Mouse (Mus musculus): ENCODE measurements around the gene Tmem235.
"Not testable (repeated sequence)": the region's sequence is repeated elsewhere in the genome, so short reads cannot be mapped to it uniquely, and the experiment has no call there.

Tmem235 gene

DNA sequence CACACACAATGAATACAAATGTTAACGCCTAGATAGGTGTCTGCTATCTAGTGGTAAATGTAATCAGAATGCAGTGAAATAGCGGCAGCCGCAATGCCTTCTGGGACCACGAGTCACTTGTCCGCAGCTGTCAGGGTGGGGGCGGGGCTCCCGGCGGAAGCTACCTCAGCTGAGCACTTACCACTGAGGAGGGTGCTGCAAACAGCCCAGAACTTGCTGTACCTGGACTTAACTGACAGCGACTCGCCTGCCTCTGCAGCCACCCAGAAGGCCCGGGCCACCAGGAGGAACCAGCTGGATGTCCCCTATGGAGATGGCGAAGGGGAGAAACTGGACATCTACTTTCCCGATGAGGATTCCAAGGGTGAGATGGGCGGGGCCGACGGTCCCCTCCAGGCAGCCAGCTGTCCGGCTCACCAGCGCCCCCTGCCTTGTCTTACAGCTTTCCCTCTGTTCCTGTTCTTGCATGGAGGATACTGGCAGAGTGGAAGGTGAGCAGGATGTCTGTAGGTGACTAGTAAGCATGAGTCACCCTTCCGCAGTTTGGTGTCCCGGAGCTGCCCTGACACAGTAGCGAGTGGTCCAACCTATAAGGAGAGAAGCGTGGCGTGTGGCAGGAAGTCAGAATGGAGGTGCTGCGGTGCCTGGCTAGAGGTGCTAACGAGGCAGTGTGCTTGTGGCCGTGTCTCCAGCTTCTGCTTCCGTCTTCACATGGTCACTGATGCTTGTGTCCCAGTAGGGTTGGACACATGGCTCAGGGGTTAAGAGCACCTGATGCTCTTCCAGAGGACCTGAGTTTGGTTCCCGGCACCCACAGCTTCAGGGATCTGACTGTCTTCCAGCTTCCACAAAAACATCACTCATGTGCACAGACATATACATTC lies 28.2 kb upstream of the Tmem235 start:
- peak; percentile 95 for DNase-seq

DNA sequence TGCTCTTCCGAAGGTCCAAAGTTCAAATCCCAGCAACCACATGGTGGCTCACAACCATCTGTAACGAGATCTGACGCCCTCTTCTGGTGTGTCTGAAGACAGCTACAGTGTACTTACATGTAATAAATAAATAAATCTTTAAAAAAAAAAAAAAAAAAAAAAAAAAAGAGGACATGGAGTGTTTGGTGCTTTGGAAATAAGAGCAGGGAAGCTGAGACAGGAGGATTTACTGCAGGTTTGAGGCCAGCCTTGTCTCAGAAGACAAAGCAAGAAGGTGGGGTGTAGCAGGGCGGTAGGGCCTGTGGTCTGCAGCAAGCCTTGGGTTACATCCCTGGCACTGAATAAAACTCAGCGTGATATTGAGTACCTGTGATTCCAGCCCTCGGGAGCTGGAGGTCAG lies 27.0 kb upstream of the Tmem235 start:
- DNase-seq = not testable (repeated sequence)

DNA sequence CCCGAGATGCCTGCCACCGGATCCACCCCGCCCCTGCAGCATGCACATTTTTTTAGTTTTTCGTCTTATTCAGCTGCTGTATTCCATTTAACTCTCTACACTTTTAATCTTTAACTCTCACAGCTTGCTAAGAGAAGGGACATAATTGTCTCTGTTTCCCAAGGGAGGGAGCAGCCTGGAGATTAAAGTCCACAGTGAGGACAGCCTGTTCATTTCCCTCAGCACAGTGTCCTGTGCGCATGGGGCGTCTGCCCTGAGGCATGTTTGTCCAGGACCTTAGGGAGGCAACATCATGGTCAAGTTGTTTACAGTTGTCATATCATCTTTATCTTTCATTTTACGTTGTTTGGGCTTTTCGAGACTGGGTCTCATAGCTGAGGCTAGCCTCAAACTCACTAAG lies 26.5 kb upstream of the Tmem235 start:
- DNase-seq = no peak

DNA sequence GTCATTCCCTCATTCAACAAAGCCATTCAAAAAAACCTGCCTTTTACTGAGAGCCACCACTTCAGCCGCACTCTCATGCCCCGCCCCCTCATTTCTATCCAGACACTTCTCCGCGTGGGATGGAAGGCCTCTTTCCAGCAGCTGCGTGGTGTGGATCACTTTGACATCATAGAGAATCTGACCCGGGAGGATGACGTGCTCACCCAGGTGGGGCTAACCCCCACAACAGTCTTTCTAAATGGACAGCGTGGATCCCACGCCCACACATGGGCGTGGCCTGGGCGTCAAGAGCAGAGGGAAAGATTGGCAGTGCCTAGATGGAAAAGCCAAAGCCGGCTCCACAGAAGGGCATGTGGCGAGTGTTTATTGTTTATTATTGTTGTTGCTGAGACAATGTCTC lies 24.2 kb upstream of the Tmem235 start:
- no peak for DNase-seq

DNA sequence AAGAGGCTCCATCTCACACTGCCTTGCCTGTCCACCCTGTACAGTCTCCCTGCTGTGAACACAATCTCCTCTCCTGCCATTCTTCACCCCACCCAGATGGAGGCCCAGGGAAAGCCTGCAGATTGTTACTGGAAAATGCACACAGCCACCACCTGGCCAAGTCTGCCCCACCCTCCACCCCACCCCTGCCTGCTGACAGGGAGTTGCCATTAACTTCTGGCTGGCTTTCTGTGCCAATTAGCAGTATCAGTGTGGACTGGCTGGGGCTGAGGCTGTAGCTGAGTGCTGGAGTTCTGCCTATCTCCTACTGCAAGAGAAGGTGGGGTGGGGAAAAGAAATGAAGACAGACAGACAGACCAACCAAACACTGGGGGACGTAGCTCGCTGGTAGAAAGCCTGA lies 22.0 kb upstream of the Tmem235 start:
- DNase-seq = no peak

DNA sequence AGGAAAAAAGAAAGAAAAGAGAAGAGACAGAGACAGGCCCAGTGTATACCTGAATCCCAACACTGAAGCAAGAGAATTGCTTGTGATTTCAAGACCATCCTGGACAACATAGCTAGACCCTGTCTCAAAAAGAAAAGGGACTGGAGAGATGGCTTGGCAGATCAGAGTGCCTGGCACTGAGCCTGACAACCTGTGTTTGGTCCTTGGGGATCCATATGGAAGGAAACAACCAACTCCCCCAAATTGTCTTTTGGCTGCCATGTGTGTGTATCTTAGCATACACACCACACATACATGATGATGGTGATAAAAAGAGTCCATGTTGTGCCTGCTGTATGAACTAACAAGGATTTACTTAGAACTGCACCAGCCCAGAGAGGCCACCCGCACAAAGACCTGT lies 21.5 kb upstream of the Tmem235 start:
- no peak for DNase-seq

DNA sequence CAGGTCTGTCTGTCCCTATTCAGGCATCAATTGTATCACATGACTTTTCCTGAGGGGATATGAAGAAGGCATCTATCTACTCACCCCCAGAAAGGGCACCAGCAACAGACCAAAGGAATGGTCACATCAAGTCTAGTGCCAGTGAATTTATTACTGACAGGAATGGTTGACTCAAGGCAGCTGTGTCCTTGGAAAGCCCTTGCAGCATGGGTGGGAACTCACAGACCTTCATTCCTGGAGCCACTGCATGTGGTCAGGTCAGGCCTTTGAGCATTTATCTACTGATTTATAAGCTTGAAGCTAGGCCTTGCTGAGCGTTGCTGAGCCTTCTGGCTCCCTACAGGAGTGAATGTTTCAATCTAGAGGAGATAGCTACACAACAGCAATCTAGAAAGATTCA lies 19.6 kb upstream of the Tmem235 start:
- no peak for DNase-seq

DNA sequence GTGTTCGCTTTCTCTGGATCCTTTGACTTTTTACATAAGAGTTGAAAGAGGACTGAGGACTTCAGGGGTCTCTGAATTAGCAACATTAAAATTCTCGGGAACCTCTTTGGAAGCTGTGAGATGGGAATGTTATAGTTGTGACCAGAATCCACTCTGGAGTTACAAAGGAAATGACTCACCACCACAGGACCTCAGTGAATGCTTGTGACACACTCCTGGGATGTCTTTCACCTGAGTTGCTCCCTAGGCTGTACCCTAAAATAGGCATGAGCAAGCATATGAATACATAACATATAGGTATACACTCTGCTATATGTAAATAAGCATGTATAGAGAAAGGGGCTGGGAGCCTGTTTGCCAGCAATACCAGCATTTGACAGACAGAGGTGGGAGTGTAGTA lies 17.1 kb upstream of the Tmem235 start:
- DNase-seq = no peak

DNA sequence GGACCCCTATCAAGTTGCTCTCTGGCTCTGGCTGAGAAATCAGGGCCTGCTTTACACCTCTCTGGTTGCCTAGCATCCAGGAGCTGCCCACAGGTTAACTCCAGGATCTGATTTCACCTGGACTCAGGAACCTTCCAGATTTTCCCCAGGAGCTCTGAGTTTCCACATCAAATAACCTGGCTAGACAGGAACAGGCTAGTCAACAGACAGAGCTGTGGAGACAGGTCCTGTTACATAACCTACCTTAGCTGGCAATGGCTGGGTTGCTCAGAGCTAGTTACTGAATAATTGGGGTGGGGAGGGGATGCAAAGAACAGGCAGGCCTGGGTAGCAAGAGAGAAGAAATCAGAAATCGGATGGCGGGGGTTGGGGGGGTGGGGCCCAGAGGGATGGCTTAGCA lies 15.6 kb upstream of the Tmem235 start:
- DNase-seq = no peak

DNA sequence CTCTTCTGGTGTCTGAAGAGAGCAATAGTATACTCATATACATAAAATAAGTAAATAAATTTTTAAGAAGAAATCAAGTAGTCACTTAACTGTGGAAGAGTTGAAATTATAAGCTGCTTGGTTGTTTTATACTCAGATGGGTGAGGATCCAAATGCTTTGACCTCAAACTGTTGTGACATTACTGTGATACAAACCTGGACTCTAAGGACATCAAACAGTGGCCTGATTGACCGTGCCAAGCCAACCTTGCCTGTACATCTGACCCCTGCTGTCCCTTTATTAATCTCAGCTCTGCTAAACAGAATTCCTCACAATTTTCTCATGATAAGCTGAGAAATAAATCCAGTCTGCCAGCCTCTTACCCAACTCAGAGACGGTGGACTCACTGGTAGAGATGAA lies 14.9 kb upstream of the Tmem235 start:
- no peak for DNase-seq

DNA sequence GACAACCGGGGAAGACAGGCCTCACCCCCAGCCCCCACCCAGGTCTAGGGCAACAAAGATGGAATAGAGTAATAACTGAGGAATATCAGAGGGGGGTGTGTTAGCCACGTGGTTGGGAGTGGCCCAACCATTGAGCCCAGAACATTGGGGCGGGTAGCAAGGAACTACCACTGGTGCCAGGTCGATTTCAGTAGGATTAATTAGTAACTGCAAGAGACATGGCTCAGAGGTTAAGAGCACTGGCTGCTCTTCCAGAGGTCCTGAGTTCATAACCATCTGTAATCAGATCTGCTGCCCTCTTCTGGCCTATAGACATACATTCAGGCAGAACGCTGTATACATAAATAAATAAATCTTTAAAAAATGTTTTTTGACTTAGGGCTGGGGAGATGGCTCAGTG lies 13.9 kb upstream of the Tmem235 start:
- DNase-seq = no peak

DNA sequence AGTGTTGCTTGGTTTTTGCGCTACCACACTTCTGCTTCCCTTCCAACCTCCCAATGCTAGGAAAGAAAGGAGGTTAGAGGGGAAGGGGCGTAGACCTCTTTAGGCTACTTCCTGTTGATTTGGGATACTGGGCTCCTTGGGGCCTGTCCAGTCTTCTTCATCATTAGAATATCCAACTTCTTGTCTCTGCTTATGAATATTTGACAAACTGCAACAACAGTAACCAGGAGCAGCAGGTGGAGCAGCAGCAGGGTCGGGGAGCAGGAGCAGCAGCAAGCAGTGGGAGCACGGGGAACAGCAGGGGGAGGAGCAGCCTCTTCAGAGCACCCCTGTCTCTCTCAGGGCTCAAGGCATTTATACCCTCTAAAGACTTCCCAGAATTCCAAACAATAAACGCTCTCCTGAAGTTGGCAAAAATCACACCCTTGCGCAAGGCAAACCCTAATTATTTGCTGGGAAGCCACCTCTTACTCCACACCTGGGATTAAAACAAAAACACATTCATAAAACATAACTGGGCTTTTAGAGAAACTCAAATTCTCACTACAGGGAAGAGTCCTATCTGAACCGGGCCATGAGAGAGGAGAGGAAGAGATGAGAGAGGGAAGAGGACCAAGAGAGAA lies 12.8 kb upstream of the Tmem235 start:
- no peak for DNase-seq

DNA sequence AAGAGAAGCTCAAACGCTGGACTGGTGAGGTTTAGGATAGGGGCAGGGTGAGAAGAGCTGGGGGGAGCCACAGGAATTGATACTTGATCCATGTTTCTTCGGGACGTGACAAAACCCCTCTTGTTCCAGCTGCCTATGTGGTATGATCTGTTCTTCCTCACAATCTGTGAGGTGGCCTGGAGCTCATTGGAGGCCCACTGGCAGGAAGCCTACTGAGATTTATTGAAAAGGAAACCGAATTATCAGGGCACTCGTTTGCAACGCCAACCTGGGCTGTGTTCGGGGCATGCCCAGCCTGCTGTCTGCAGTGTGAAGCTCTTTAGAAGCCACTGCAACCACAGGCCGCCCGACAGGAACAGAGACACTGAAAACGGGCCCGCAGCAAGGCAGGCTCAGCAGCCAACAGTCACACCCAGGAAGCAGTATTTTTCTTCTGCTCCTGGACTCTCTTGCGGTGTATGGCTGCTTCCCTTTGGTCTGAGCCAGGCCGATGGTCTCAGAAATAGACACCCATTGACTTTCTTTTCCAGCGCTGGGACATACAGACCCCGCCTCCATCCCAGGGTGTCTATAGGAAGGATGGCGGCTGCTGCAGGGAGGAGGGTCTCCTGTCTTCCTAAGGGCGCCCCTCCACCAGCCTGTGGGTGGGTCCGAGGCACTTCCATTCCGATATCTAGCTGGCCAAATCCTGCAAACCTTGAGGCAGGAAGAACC lies 12.1 kb upstream of the Tmem235 start:
- peak; percentile 71 for DNase-seq

DNA sequence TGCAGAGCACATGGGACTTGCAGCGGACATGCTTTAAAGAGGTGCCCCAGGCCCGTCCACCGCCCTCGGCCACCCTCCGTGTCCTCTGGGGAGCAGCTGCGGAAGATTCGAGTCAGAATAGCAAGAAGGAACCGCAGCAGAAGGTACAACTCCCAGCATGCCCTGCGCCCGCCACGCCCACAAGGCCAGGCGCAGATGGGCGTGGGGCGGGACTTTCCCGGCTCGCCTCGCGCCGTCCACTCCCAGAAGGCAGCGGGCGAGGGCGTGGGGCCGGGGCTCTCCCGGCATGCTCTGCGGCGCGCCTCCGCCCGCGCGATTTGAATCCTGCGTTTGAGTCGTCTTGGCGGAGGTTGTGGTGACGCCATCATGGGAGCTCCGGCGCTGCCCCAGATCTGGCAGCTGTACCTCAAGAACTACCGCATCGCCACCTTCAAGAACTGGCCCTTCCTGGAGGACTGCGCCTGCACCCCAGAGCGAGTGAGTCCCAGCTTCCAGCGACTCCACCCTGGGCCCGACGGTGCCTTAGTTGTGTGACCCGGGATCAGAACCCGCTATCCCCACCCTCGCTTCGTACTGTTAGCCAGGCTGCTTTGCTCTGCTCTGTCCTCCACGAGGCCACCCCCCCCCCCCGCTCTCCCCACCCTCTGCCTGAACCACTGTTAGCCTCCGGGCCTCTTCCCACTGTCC lies 11.4 kb upstream of the Tmem235 start, which contains the start of gene Birc5:
Gene Birc5, plus strand, starts transcription at position 267 of the 687 bp plus-strand sequence.
- DNase-seq = peak; percentile 98

DNA sequence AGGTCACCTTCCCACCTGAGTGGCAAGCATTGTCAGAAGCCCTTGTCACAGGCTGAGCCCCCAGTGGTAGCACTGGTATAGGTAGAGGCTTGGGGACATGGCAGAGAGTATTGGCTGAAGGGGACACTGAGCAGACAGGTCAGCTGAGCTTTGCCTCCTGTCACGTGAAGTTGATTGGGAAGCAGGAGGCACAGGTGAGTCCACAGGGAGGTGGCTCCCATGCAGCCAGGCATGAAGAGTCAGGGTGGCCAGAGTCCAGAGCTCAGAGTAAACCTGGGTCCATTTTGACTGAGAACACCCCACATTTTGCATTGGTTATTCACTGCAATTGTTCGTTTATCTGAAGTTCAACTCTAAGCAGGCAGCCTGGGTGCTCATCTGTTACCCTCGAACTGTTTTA lies 7.7 kb upstream of the Tmem235 start:
- DNase-seq = no peak

DNA sequence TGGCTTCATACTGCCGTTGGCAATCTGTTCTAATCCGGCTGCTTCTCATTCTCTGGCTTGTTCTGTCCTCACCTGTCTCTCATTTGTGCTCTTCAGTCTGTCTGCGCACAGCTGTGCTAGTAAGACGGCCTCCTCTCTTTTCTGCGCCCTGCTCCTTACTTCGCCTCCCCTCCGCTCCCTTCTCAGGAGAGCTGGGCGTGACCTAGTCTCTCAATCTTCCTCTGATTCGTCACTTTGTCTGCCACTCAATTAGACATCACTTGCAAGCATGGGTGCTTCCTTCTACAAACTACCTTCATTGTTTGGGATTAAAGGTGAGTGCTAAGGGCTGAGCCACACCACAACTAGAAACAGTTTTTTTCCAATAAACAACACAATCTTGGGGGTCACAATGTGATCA lies 6.3 kb upstream of the Tmem235 start:
- DNase-seq = no peak

DNA sequence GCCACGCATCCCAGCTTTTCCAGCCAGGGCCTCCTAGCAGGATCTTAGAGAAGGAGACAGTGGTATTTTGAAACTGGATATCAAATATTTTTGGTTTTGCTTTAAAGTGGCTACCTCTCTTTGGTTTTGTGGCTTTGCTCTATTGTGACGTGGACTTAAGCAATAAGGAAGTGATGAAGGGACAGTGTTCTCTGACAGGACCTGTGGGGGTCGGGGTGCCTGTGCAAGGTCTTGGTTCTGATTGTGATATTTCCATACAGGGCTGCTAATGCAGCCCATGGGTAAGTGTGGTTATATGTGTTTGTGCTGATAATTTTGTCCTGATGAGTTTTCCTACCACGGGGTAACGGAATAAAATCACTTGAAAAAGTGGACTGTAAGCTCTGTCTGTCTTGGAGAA lies 5.2 kb upstream of the Tmem235 start:
- no peak for DNase-seq

DNA sequence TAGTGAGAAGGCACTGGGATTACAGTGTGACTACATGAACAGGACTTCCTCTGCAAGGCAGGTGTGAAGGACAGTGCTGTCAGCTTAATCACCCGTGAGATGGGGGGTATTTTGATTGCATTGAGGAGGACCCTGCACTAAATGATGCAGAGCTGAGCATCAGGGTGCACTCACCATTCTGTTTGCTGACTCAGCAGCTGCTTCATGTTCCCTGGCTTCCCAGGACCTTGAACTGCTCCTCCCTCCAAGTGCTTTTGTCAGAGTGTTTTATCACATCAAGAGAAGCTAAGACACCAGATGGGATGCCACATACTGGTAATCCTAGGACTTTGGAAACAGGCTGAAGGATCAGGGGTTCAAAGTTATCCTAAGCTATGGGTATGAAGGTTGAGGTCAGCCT lies 4.6 kb upstream of the Tmem235 start:
- no peak for DNase-seq

DNA sequence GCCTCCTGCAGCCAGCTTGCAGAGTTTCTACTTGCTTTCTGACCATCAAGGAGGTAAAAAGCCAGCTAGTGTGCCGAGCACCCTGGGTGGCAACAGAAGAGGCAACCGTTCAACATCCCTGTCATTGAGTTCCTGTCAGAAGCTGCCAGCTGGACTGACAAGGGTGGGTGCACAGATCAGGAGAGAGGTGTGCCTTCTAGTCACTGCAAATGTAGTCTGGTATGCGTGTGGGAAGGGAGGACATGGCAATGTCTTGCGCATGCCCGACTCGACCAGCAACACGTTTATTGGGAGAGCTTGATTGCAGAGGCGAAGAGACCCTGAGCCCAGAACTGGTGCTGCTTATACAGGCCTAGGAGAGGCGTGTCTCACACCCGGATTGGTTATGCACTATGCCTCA lies 3.1 kb upstream of the Tmem235 start:
- DNase-seq = no peak

DNA sequence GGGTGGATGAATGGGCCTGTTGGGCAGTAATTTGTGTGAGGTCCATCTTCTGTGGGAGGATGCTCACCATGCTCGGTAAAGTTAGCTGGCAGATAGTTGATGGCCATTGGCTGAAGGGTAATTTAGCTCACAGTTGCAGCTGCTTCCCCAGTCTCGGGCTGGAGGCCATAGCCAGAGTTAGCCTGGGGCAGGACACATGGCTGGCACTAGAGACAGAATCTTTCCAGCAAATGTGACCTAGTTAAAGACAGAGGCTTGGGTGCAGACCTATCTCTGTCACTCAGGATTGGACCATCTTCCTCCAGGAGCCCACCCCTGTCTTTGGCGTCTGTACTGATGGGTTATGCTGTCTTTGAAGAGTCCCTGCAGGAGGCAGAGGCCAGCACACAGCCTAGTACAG lies 2.2 kb upstream of the Tmem235 start:
- no peak for DNase-seq

DNA sequence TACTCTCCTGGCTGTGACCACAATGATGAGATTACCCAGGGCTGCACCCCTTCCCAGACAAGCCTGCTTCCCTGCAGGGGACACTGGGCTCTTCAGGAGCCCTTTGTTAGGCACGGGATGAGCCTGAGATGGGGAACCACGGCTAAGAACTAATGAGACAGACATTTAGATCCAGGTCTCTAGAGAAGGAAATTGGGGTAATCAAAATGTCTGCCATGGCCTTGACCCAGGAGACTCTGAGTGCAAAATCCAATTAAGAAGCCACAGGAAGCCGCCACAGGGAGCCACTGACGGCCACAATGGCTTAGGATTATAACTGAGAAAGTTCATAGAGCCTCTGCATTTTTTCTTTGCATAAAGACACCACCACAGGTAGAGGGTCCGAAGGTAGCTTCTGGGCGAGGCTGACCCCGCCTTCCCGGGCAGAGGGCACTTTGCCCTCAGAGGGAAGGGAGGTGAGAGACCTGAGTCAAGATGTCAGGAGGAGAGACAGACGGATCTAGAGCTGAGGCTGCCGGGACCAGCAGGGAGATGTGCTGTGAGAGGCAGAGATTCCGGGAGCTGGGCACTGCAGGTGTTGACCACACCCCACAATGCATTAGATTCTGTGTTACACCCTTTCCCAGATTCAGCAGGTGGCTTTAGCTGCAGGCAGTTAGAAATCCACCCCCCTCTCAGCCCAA lies 2.8 kb downstream of the Tmem235 start:
- DNase-seq = no peak

DNA sequence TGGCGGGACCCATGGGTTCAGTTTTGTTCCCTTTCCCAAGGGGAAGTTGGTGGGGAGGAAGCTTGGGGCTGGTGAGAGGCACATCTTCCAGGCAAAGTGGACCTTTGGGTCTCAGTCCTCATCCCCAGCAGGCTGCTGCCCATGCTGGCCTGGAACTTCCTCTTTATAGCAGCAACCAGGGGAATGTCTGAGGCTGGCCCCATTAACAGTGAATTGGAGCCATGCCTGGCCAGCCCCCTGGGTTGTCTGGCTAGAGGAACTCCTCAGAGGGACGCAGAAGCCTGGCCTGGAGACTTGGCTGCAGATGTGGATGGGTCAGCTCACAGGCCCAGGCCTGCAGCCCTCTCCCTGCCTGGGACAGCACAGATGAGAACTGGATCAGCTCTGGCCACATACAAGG lies 4.3 kb downstream of the Tmem235 start:
- no peak for DNase-seq

DNA sequence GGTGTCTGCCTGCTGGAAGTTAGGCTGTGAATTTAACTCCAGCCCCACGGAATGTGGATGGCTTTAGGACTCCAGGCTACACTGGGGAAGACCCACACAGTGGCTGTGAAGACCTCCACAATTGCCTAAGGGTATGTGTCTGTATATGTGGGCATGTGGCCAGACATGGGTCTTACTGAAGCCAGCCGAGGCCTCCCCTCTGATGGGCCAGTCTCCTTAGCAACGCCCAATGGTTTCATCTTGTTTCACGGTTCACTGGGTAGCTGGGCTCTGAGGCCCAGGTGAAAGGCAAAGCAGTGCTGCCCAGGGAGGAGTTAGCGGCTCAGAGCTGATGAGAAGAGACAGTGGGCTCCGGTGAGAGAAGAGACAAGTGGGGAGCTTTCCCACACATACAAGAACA lies 5.4 kb downstream of the Tmem235 start:
- DNase-seq = no peak
